Mouse (Mus musculus) kidney, embryonic 16.5 days (tissue): Measurements from ENCODE around the gene Aff3. TPM values are rescaled to one million over a fixed set of nuclear protein-coding genes. Genes with fewer than 3 reads are reported as not detected.

Experiments used
- ATAC-seq: fragments of 200-750 bp; cut with Nextera tagmentation; 2 replicates; pipeline ENCODE4 v1.8.0; 2017; ENCODE audit warnings: moderate TSS enrichment; ENCODE audit not compliant: low FRiP score, low TSS enrichment
- H3K27ac ChIP-seq: fragments of 300-500 bp; sonication (generic); 2 replicates; pipeline ENCODE4 v1.5.1; 2014; ENCODE audit warnings: low read length
- H3K27me3 ChIP-seq: fragments of 300-500 bp; sonication (generic); 2 replicates; pipeline ENCODE4 v1.6.1; 2014; ENCODE audit warnings: low read length, control low read depth, mixed read lengths; ENCODE audit not compliant: insufficient read depth
- H3K36me3 ChIP-seq: fragments of 300-500 bp; sonication (generic); 2 replicates; pipeline ENCODE4 v1.6.1; 2014; ENCODE audit warnings: low read length, control low read depth, mixed read lengths; ENCODE audit not compliant: insufficient read depth
- H3K4me1 ChIP-seq: fragments of 300-500 bp; sonication (generic); 2 replicates; pipeline ENCODE4 v1.6.1; 2014; ENCODE audit warnings: low read length, control low read depth, mixed read lengths; ENCODE audit not compliant: insufficient read depth
- H3K4me2 ChIP-seq: fragments of 300-500 bp; sonication (generic); replicated peaks from 2 replicates; pipeline ENCODE4 v1.6.1; 2014; ENCODE audit warnings: low read depth, low read length
- H3K4me3 ChIP-seq: fragments of 300-500 bp; sonication (generic); 2 replicates; pipeline ENCODE4 v1.5.1; 2014; ENCODE audit warnings: mild to moderate bottlenecking, low read length
- H3K9ac ChIP-seq: fragments of 300-500 bp; sonication (generic); replicated peaks from 2 replicates; pipeline ENCODE4 v1.6.1; 2014; ENCODE audit warnings: low read length
- H3K9me3 ChIP-seq: fragments of 300-500 bp; sonication (generic); 2 replicates; pipeline ENCODE4 v1.6.1; 2016; ENCODE audit warnings: low read length, control low read depth
- WGBS: fragments of 180-500 bp; shearing (Covaris S2); extraction: QIAGEN DNeasy Blood & Tissue Kit; methylation state at CpG from one replicate; pipeline ENCODE4 v1.1.7; 2014; 5-methylcytosine and 5-hydroxymethylcytosine counted together
- polyA plus RNA-seq: library from polyadenylated mRNA; unstranded; fragments of >200 nt; fragmentation: Nextera tagmentation; extraction: Ambion mirVana; gene quantifications from 2 replicates; pipeline ENCODE4 v1.2.1, GENCODE M21; 2015

Aff3 gene
- polyA plus RNA-seq: 4.0 and 4.4 TPM in 2 replicates

DNA sequence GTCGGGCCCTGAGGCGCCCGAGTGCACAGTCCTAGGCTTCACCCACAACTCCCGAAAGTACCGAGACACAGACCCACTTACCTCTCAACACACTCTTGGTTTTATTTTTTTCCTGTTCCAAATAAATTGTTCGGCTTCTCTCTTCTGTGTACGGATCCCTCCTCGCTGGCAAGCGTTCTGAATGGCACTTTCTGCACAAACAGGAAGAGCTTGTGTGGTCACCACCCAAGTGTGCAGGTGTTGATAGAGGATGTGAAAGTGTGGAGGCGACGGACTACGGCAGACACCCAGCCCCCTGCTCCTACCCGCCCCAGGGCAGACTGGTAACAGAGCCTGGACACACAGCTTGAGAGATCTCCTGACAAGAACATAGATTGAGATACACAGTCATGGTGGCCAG lies at the start of gene Aff3:
TSS of gene Aff3 (minus strand) at position 179 of the 400 bp plus-strand sequence.
- peak within 1 kb of the TSS; percentile 76; the same call in 1 of the 2 replicates for H3K27ac ChIP-seq
- ATAC-seq: no peak
- H3K4me1 ChIP-seq: peaks cover 9% of the 10 kb centered on the region; the same call in 1 of the 2 replicates

DNA sequence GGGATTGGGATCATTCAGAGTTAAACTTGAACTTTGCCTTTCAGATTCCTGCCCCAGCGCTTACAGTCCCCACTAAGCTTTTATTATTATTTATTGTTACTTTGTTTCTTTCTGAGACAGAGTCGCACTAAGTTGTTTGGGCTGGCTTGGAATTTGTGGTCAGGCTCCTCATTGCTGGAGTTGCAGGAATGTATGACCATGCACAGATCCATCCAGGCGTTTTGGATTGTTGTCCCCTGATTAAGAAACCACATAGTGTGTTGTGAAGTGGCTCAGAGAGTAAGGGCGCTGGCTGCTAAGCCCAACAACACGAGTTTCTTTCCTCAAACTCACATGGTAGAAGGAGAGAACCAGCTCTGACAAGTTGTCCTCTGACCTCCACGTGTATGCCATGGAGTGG lies 35.9 kb upstream of the Aff3 start:
- Histone ChIP-seq H3K4me3 (no peak overlapping the region), H3K9me3 (no peaks in the 10 kb centered on the region), H3K36me3 (no peaks in the 10 kb centered on the region), H3K9ac (no peak overlapping the region), H3K4me1 (no peaks in the 10 kb centered on the region), H3K27ac (no peak overlapping the region), H3K27me3 (no peaks in the 10 kb centered on the region), H3K4me2 (no peak overlapping the region)
- no peak for ATAC-seq
- WGBS: 58% methylated on average over 6 of the region's 6 CpGs

More for the DNA sequence above, at the start of gene Aff3:
- H3K9ac ChIP-seq: no peak within 1 kb of the TSS
- H3K4me2 ChIP-seq: no peak within 1 kb of the TSS
- 77% methylated on average over 13 of the region's 13 CpGs for WGBS
- no peak within 1 kb of the TSS for H3K4me3 ChIP-seq
- no peaks in the 10 kb centered on the region for H3K9me3 ChIP-seq
- no peaks in the 10 kb centered on the region for H3K27me3 ChIP-seq
- H3K36me3 ChIP-seq: no peaks in the 10 kb centered on the region

DNA sequence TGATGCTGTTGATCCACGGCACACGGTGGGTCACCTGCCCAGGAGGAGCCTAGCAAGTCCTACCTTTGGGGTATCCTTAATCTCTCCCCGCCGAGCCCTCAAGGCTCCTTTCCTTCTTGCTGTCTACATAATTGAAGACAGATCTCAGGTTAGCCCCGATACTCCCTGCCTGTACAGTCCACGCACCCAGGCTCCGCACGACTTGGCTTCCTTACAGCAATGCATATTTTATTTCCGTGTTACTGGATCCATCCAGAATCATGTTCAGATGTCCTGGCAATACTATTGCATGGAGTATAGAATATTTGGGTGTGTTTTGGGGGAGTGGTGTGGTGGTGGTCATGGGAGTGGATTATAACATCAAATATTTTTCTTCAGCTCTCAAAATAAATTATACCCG lies 34.5 kb upstream of the Aff3 start:
- WGBS: 84% methylated on average over 10 of the region's 10 CpGs
- H3K9ac ChIP-seq: no peak overlapping the region
- H3K27me3 ChIP-seq: no peaks in the 10 kb centered on the region
- H3K9me3 ChIP-seq: no peaks in the 10 kb centered on the region
- no peak overlapping the region for H3K4me3 ChIP-seq
- H3K36me3 ChIP-seq: no peaks in the 10 kb centered on the region
- no peaks in the 10 kb centered on the region for H3K4me1 ChIP-seq
- ATAC-seq: no peak
- no peak overlapping the region for H3K4me2 ChIP-seq
- H3K27ac ChIP-seq: no peak overlapping the region

DNA sequence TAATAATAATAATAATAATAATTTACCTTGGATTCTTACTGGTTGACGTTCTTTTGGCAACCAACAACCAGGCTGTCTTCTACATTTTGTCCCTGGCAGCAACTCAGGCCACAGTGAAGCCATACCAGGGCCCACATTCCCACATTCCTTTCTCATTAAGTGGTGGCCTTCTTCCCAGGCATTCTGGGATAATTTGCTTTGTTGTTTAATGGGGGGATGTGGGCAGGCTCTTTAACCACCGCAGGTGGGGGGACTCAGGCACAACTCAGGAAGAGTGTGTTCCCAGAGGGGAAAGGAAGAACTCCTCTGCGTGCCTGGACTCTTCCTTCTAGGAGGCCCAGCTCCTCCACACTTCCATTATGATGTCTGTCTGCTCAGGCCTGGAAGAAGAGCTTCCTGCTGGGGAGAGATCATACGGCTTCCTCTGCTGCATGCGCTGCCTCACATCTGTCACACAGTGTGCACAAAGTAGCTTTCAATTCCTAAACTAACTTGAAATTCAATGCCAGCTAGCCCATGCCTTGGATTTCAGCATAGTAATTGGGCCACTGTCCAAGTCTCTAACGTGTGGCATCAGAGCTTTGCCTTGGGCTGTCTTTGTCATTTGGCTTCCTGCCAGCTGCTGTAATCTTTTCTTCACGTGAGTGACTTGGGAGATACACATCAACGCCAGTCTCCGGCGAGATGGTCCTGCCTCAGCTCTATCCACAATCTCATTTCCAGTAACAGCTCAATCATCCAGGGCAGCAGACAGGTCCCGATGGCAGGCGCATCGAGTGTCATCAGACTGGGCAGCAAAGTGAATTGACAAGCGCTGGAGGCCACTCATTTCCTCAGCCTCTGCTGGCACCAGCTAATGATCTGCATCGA lies 31.3 kb upstream of the Aff3 start:
- H3K27me3 ChIP-seq: no peaks in the 10 kb centered on the region
- no peak for ATAC-seq
- WGBS: 48% methylated on average over 15 of the region's 15 CpGs

DNA sequence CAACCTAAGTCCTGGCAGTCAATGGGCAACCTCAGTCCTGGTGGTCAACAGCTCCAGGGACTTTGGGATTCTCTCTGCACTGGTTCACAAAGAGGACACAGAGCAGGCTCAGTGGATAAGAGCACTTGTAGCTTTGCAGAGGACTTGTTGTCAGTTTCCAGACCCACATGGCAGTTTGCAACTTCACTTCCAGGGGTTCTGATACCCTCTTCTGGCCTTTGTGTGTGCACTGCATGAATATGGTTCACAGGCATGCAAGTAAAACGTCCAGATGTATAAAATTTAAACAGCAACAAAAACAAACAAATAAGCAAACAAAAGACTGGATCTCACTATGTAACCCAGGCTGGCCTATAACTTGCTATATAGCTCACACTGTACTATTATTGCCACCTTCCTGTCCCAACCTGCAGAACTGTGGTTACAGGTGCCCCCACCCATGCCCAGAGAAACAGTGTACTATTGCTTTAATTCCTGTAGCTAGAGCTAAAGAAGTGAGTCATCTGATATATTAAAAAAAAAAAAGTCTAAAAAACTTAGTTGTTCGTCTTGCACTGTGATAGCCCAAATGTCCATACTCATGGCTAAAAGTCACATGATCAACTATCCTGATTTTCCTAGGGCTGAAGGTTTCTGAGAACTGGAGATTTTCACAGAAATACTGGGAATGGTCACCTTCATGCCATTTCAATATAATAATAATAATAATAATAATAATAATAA lies 30.5 kb upstream of the Aff3 start:
- Histone ChIP-seq H3K4me3 (no peak overlapping the region), H3K4me2 (no peak overlapping the region), H3K36me3 (no peaks in the 10 kb centered on the region), H3K27ac (no peak overlapping the region), H3K9me3 (no peaks in the 10 kb centered on the region), H3K9ac (no peak overlapping the region), H3K27me3 (no peaks in the 10 kb centered on the region), H3K4me1 (no peaks in the 10 kb centered on the region)
- WGBS: 65% methylated on average over 2 of the region's 2 CpGs
- no peak for ATAC-seq

More for the DNA sequence above, 31.3 kb upstream of the Aff3 start:
- H3K9me3 ChIP-seq: no peaks in the 10 kb centered on the region
- no peaks in the 10 kb centered on the region for H3K4me1 ChIP-seq
- no peak overlapping the region for H3K4me3 ChIP-seq
- H3K36me3 ChIP-seq: no peaks in the 10 kb centered on the region
- no peak overlapping the region for H3K9ac ChIP-seq
- no peak overlapping the region for H3K4me2 ChIP-seq
- no peak overlapping the region for H3K27ac ChIP-seq

DNA sequence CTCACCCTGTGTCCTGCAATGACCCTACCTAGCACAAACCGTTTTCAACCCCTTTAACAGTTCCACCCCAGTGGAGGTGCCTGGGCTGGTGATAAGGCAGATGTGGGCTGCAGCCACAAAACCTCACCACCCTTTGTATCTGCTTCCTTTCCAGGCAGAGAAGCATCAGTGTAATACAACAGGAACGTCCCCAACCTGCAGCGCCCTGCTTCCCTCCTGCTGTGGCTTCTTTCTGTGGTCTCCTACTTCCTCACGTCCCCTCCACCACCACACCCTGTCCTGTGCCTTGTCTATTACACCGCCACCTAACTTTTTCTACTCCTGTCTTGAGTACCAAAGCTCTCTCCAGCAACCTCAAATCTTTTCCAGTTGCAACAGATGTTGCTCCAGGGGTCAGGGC lies 29.4 kb upstream of the Aff3 start:
- no peak overlapping the region for H3K9ac ChIP-seq
- no peak overlapping the region for H3K4me3 ChIP-seq
- no peak for ATAC-seq
- H3K27ac ChIP-seq: no peak overlapping the region
- H3K27me3 ChIP-seq: no peaks in the 10 kb centered on the region
- no peaks in the 10 kb centered on the region for H3K4me1 ChIP-seq
- WGBS: 67% methylated on average over 5 of the region's 5 CpGs
- no peaks in the 10 kb centered on the region for H3K36me3 ChIP-seq
- H3K9me3 ChIP-seq: no peaks in the 10 kb centered on the region
- H3K4me2 ChIP-seq: no peak overlapping the region

DNA sequence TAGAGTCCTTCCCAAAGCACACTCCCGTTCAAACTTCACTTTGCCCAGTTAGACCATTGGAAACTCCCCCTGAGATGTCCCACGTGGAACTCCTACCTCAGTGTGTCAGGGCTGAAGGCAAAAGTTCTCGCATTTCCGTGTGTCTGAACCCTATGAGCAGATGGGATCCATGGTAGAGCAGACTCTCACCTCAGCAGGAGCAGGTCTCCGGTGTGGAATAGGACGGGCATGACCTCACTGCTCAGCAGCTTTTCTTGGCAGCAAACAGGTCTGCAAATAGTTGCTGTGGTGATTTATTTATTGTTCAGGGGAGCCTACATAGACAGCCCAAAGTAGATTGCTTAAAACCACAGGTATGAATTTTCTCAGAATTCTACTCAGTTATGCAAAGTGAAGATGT lies 25.7 kb upstream of the Aff3 start:
- Histone ChIP-seq H3K27ac (no peak overlapping the region), H3K36me3 (no peaks in the 10 kb centered on the region), H3K27me3 (no peaks in the 10 kb centered on the region), H3K9ac (no peak overlapping the region), H3K4me1 (no peaks in the 10 kb centered on the region), H3K4me3 (no peak overlapping the region), H3K4me2 (no peak overlapping the region), H3K9me3 (no peaks in the 10 kb centered on the region)
- ATAC-seq: no peak
- WGBS: 61% methylated on average over 6 of the region's 6 CpGs

DNA sequence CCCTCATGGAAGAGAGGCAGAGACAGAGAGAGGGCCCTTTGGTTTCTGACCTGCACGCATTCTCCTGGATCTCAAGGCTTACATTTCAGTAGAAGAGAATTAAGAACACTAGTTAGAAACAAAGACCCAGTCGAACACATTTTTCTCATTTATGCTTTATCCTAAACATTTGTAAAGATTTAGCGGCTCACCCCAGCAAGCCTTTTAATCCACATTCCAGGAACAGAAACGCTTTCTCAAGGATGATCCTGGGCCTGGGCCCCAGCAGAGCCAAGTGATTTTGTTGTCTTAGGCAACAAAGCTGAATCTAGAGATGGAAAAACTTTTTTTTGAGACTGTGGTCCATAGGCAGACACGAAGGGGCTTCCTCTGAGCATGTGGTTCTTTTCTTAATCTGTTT lies 23.5 kb upstream of the Aff3 start:
- Histone ChIP-seq H3K36me3 (no peaks in the 10 kb centered on the region), H3K4me1 (no peaks in the 10 kb centered on the region), H3K4me3 (no peak overlapping the region), H3K27me3 (no peaks in the 10 kb centered on the region), H3K4me2 (no peak overlapping the region), H3K9me3 (no peaks in the 10 kb centered on the region), H3K9ac (no peak overlapping the region), H3K27ac (no peak overlapping the region)
- no peak for ATAC-seq
- 80% methylated on average over 5 of the region's 5 CpGs for WGBS

DNA sequence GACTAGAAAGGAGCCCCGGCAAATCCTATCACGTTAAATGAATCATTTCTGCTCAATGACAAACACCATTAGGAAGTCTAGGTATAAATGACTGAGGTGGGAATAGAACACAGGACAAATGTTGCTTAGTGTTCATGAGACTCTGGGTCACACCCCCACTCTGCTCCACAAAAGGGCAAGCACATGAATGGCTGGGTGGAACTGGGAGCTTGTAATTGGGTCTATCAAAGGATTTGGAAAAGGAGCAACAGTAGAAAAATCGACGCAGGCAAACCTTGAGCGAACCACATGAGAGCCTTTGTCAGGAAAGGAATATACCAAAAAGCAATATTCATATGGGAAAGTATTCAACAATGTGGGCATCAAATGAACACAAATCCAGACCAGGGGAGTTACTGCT lies 21.0 kb upstream of the Aff3 start:
- Histone ChIP-seq H3K36me3 (no peaks in the 10 kb centered on the region), H3K4me3 (no peak overlapping the region), H3K4me1 (no peaks in the 10 kb centered on the region), H3K9me3 (no peaks in the 10 kb centered on the region), H3K27me3 (no peaks in the 10 kb centered on the region), H3K27ac (no peak overlapping the region), H3K4me2 (no peak overlapping the region), H3K9ac (no peak overlapping the region)
- no peak for ATAC-seq
- 91% methylated on average over 5 of the region's 5 CpGs for WGBS
